Mouse (Mus musculus) forebrain, embryonic 12.5 days (tissue): ENCODE measurements around the gene Efhd1. TPM values are rescaled to one million over a fixed set of nuclear protein-coding genes. Genes with fewer than 3 reads are reported as not detected.

Experiments
- ATAC-seq: fragments of 200-750 bp; cut with Nextera tagmentation; 2 replicates; pipeline ENCODE4 v1.8.0; 2017; ENCODE audit warnings: moderate TSS enrichment; ENCODE audit not compliant: low FRiP score
- H3K27ac ChIP-seq: fragments of 300-500 bp; sonication (generic); 2 replicates; pipeline ENCODE4 v1.5.1; 2016; ENCODE audit warnings: mild to moderate bottlenecking
- H3K27me3 ChIP-seq: fragments of 300-500 bp; sonication (generic); 2 replicates; pipeline ENCODE4 v1.6.1; 2016; ENCODE audit warnings: mild to moderate bottlenecking
- H3K36me3 ChIP-seq: fragments of 300-500 bp; sonication (generic); replicated peaks from 2 replicates; pipeline ENCODE4 v1.6.1; 2016; ENCODE audit warnings: mild to moderate bottlenecking
- H3K4me1 ChIP-seq: fragments of 300-500 bp; sonication (generic); 2 replicates; pipeline ENCODE4 v1.6.1; 2016
- H3K4me2 ChIP-seq: fragments of 300-500 bp; sonication (generic); 2 replicates; pipeline ENCODE4 v1.6.1; 2016; ENCODE audit warnings: mild to moderate bottlenecking, moderate library complexity
- H3K4me3 ChIP-seq: fragments of 300-500 bp; sonication (generic); replicated peaks from 2 replicates; pipeline ENCODE4 v1.5.1; 2016; ENCODE audit warnings: mild to moderate bottlenecking
- H3K9ac ChIP-seq: fragments of 300-500 bp; sonication (generic); 2 replicates; pipeline ENCODE4 v1.6.1; 2016; ENCODE audit warnings: mild to moderate bottlenecking
- H3K9me3 ChIP-seq: fragments of 300-500 bp; sonication (generic); 2 replicates; pipeline ENCODE4 v1.6.1; 2016
- WGBS: fragments of 180-500 bp; shearing (Covaris S2); methylation state at CpG from one replicate; pipeline ENCODE4 v1.1.7; 2016; 5-methylcytosine and 5-hydroxymethylcytosine counted together
- polyA plus RNA-seq: library from polyadenylated mRNA; unstranded; fragments of >200 nt; fragmentation: Nextera tagmentation; extraction: Ambion mirVana; gene quantifications from 2 replicates; pipeline ENCODE4 v1.2.1, GENCODE M21; 2016

Gene Efhd1
- polyA plus RNA-seq, 1 experiment from 2014 or later, result 1.6 TPM

- WGBS, result 80% methylated on average over 4 of the region's 4 CpGs
- Histone ChIP-seq H3K9me3 (no peaks in the 10 kb centered on the region), H3K4me1 (no peaks in the 10 kb centered on the region), H3K36me3 (no peaks in the 10 kb centered on the region), H3K9ac (no peak overlapping the region), H3K27ac (no peak overlapping the region), H3K4me2 (no peak overlapping the region), H3K4me3 (no peak overlapping the region), H3K27me3 (no peaks in the 10 kb centered on the region)
- ATAC-seq, result no peak
Observed at GRCm38 (mm10) chr1:87294063-87294710, 30.0 kb downstream of the Efhd1 start.

- 77% methylated on average over 4 of the region's 4 CpGs for WGBS
- no peak for ATAC-seq
Observed at GRCm38 (mm10) chr1:87294951-87295350, 30.8 kb downstream of the Efhd1 start.

GRCm38 (mm10) chr1:87297346-87297925 is 33.3 kb downstream of the Efhd1 start:
- H3K4me1 ChIP-seq, result no peaks in the 10 kb centered on the region
- no peaks in the 10 kb centered on the region for H3K27me3 ChIP-seq
- no peak overlapping the region for H3K4me3 ChIP-seq
- no peaks in the 10 kb centered on the region for H3K9me3 ChIP-seq
- H3K36me3 ChIP-seq, result no peaks in the 10 kb centered on the region
- ATAC-seq, result no peak
- no peak overlapping the region for H3K9ac ChIP-seq
- H3K27ac ChIP-seq, result no peak overlapping the region
- no peak overlapping the region for H3K4me2 ChIP-seq
- 90% methylated on average over 10 of the region's 10 CpGs for WGBS

More at GRCm38 (mm10) chr1:87294951-87295350, 30.8 kb downstream of the Efhd1 start:
- H3K4me3 ChIP-seq, result no peak overlapping the region
- no peaks in the 10 kb centered on the region for H3K9me3 ChIP-seq
- no peaks in the 10 kb centered on the region for H3K27me3 ChIP-seq
- H3K9ac ChIP-seq, result no peak overlapping the region
- H3K36me3 ChIP-seq, result no peaks in the 10 kb centered on the region
- no peak overlapping the region for H3K4me2 ChIP-seq
- H3K27ac ChIP-seq, result no peak overlapping the region
- H3K4me1 ChIP-seq, result no peaks in the 10 kb centered on the region

- H3K4me1 ChIP-seq, result no peaks in the 10 kb centered on the region
- no peaks in the 10 kb centered on the region for H3K27me3 ChIP-seq
- no peak overlapping the region for H3K4me2 ChIP-seq
- H3K9me3 ChIP-seq, result no peaks in the 10 kb centered on the region
- 84% methylated on average over 14 of the region's 14 CpGs for WGBS
- no peak overlapping the region for H3K9ac ChIP-seq
- H3K27ac ChIP-seq, result no peak overlapping the region
- no peaks in the 10 kb centered on the region for H3K36me3 ChIP-seq
- H3K4me3 ChIP-seq, result no peak overlapping the region
- ATAC-seq, result no peak
Observed at GRCm38 (mm10) chr1:87300360-87301286, 36.5 kb downstream of the Efhd1 start.

GRCm38 (mm10) chr1:87301971-87302370 is 37.8 kb downstream of the Efhd1 start:
- Histone ChIP-seq H3K4me2 (no peak overlapping the region), H3K36me3 (no peaks in the 10 kb centered on the region), H3K4me1 (no peaks in the 10 kb centered on the region), H3K27me3 (no peaks in the 10 kb centered on the region), H3K4me3 (no peak overlapping the region), H3K9ac (no peak overlapping the region), H3K27ac (no peak overlapping the region), H3K9me3 (no peaks in the 10 kb centered on the region)
- ATAC-seq, result no peak
- WGBS, result 89% methylated on average over 2 of the region's 2 CpGs

GRCm38 (mm10) chr1:87308952-87309351 is 44.8 kb downstream of the Efhd1 start:
- H3K36me3 ChIP-seq, result no peaks in the 10 kb centered on the region

GRCm38 (mm10) chr1:87309621-87310020 is 45.5 kb downstream of the Efhd1 start:
- no peak overlapping the region for H3K9ac ChIP-seq
- ATAC-seq, result no peak
- H3K4me3 ChIP-seq, result no peak overlapping the region
- no peak overlapping the region for H3K4me2 ChIP-seq
- no peaks in the 10 kb centered on the region for H3K27me3 ChIP-seq
- H3K9me3 ChIP-seq, result no peaks in the 10 kb centered on the region
- H3K4me1 ChIP-seq, result no peaks in the 10 kb centered on the region
- no peak overlapping the region for H3K27ac ChIP-seq
- no peaks in the 10 kb centered on the region for H3K36me3 ChIP-seq
- WGBS, result 87% methylated on average over 16 of the region's 16 CpGs

More at GRCm38 (mm10) chr1:87308952-87309351, 44.8 kb downstream of the Efhd1 start:
- H3K9me3 ChIP-seq, result no peaks in the 10 kb centered on the region
- H3K27me3 ChIP-seq, result no peaks in the 10 kb centered on the region
- no peak overlapping the region for H3K4me3 ChIP-seq
- no peak overlapping the region for H3K9ac ChIP-seq
- H3K27ac ChIP-seq, result no peak overlapping the region
- 90% methylated on average over 3 of the region's 3 CpGs for WGBS
- H3K4me1 ChIP-seq, result no peaks in the 10 kb centered on the region
- no peak for ATAC-seq
- no peak overlapping the region for H3K4me2 ChIP-seq

- H3K36me3 ChIP-seq, result no peaks in the 10 kb centered on the region
- no peaks in the 10 kb centered on the region for H3K27me3 ChIP-seq
- no peaks in the 10 kb centered on the region for H3K9me3 ChIP-seq
- H3K27ac ChIP-seq, result no peak overlapping the region
- H3K4me2 ChIP-seq, result no peak overlapping the region
- WGBS, result 95% methylated on average over 2 of the region's 2 CpGs
- H3K4me3 ChIP-seq, result no peak overlapping the region
- no peaks in the 10 kb centered on the region for H3K4me1 ChIP-seq
- H3K9ac ChIP-seq, result no peak overlapping the region
- no peak for ATAC-seq
Observed at GRCm38 (mm10) chr1:87312681-87313080, 48.5 kb downstream of the Efhd1 start.

- WGBS, result 92% methylated on average over 2 of the region's 2 CpGs
- H3K27ac ChIP-seq, result no peak overlapping the region
- no peak for ATAC-seq
- no peaks in the 10 kb centered on the region for H3K9me3 ChIP-seq
- no peak overlapping the region for H3K9ac ChIP-seq
- no peak overlapping the region for H3K4me2 ChIP-seq
- no peaks in the 10 kb centered on the region for H3K4me1 ChIP-seq
- no peaks in the 10 kb centered on the region for H3K27me3 ChIP-seq
- H3K36me3 ChIP-seq, result no peaks in the 10 kb centered on the region
- H3K4me3 ChIP-seq, result no peak overlapping the region
Observed at GRCm38 (mm10) chr1:87313116-87313515, 49.0 kb downstream of the Efhd1 start.

- Histone ChIP-seq H3K9me3 (peaks cover 2% of the 10 kb centered on the region; the same call in 1 of the 2 replicates), H3K27me3 (no peaks in the 10 kb centered on the region), H3K4me2 (no peak overlapping the region), H3K4me1 (no peaks in the 10 kb centered on the region), H3K4me3 (no peak overlapping the region), H3K36me3 (no peaks in the 10 kb centered on the region), H3K27ac (no peak overlapping the region), H3K9ac (no peak overlapping the region)
- no peak for ATAC-seq
- whole genome bisulfite sequencing, result 90% methylated on average over 8 of the region's 8 CpGs
Observed at GRCm38 (mm10) chr1:87313843-87314570, 49.8 kb downstream of the Efhd1 start.

GRCm38 (mm10) chr1:87315431-87315830 is 51.3 kb downstream of the Efhd1 start:
- H3K9ac ChIP-seq, result no peak overlapping the region
- H3K4me2 ChIP-seq, result no peak overlapping the region
- no peak overlapping the region for H3K27ac ChIP-seq
- H3K4me3 ChIP-seq, result no peak overlapping the region
- no peak for ATAC-seq
- no peaks in the 10 kb centered on the region for H3K36me3 ChIP-seq
- 91% methylated on average over 2 of the region's 2 CpGs for WGBS
- H3K27me3 ChIP-seq, result no peaks in the 10 kb centered on the region
- no peaks in the 10 kb centered on the region for H3K4me1 ChIP-seq
- peaks cover 16% of the 10 kb centered on the region for H3K9me3 ChIP-seq

GRCm38 (mm10) chr1:87315894-87316293 is 51.7 kb downstream of the Efhd1 start:
- no peak for ATAC-seq
- WGBS, result 73% methylated on average over 2 of the region's 2 CpGs
- Histone ChIP-seq H3K4me1 (no peaks in the 10 kb centered on the region), H3K4me3 (no peak overlapping the region), H3K36me3 (no peaks in the 10 kb centered on the region), H3K27ac (no peak overlapping the region), H3K9ac (no peak overlapping the region), H3K4me2 (no peak overlapping the region), H3K9me3 (peaks cover 19% of the 10 kb centered on the region), H3K27me3 (no peaks in the 10 kb centered on the region)
